1 mouse cellular context compared by ENCODE assay signal in genomic region chr11:68905665-68906460, GRCm38 (mm10).
TF ChIP-seq lines count a peak whose summit lies in the region.

No protein-coding gene starts in this region.

TF ChIP-seq in MEL, 35 proteins besides CTCF, POLR2A, EP300 and RAD21:
- TF ChIP-seq CHD2 (IDR thresholded peaks at IDR 0.05; ENCODE audit: low read length) (peak; percentile 46; the same call in 1 of the 2 replicates), GATA1 (IDR thresholded peaks at IDR 0.05; ENCODE audit: low read depth, low read length) (peak; percentile 18; the same call in 1 of the 2 replicates), POLR2AphosphoS2 (IDR thresholded peaks at IDR 0.05; ENCODE audit: low read length) (peak; percentile 92), MYC (IDR thresholded peaks at IDR 0.05; ENCODE audit: low read depth, low read length) (no peak), NELFE (IDR thresholded peaks at IDR 0.05; ENCODE audit: low read depth, low read length) (peak; percentile 51), ZMIZ1 (IDR thresholded peaks at IDR 0.05; ENCODE audit: low read depth, low read length) (peak; percentile 96), SMC3 (IDR thresholded peaks at IDR 0.05; ENCODE audit: low read depth, low read length) (peak; percentile 34; the same call in 1 of the 2 replicates), ZKSCAN1 (IDR thresholded peaks at IDR 0.05; ENCODE audit: low read depth, low read length) (no peak), USF2 (IDR thresholded peaks at IDR 0.05; ENCODE audit: borderline replicate concordance in 1 of 2, insufficient read depth in 1 of 2, low read depth in 1 of 2, low read length in 2 of 2) (no peak)
